Mouse (Mus musculus) forebrain, embryonic 14.5 days (tissue): ENCODE results near the gene Sox5. TPM values are rescaled to one million over a fixed set of nuclear protein-coding genes. Genes with fewer than 3 reads are reported as not detected.

Experiments
- ATAC-seq: fragments of 200-750 bp; cut with Nextera tagmentation; 2 replicates; pipeline ENCODE4 v1.8.0; 2017; ENCODE audit warnings: mild to moderate bottlenecking, moderate library complexity
- DNase-seq: peaks from one replicate; pipeline ENCODE4 v3.0.0-alpha.2; 2015; ENCODE audit warnings: low spot score
- H3K27ac ChIP-seq: fragments of 300-500 bp; sonication (generic); 2 replicates; pipeline ENCODE4 v1.5.1; 2014; ENCODE audit warnings: low read depth, mild to moderate bottlenecking, control low read depth, low read length, moderate library complexity
- H3K27me3 ChIP-seq: fragments of 300-500 bp; sonication (generic); replicated peaks from 2 replicates; pipeline ENCODE4 v1.6.1; 2014; ENCODE audit warnings: low read length, control low read depth, mixed read lengths; ENCODE audit not compliant: control insufficient read depth, insufficient read depth
- H3K36me3 ChIP-seq: fragments of 300-500 bp; sonication (generic); 2 replicates; pipeline ENCODE4 v1.6.1; 2014; ENCODE audit warnings: low read length, control low read depth; ENCODE audit not compliant: control insufficient read depth, insufficient read depth
- H3K4me1 ChIP-seq: fragments of 300-500 bp; sonication (generic); 2 replicates; pipeline ENCODE4 v1.6.1; 2014; ENCODE audit warnings: antibody characterized with exemption, low read length, control low read depth; ENCODE audit not compliant: control insufficient read depth, insufficient read depth
- H3K4me2 ChIP-seq: fragments of 300-500 bp; sonication (generic); 2 replicates; pipeline ENCODE4 v1.6.1; 2014; ENCODE audit warnings: mild to moderate bottlenecking, control low read depth, low read length
- H3K4me3 ChIP-seq: fragments of 300-500 bp; sonication (generic); 2 replicates; pipeline ENCODE4 v1.5.1; 2014; ENCODE audit warnings: low read depth, low read length, control low read depth
- H3K9ac ChIP-seq: fragments of 300-500 bp; sonication (generic); 2 replicates; pipeline ENCODE4 v1.6.1; 2014; ENCODE audit warnings: mild to moderate bottlenecking, low read length, control low read depth, moderate library complexity
- H3K9me3 ChIP-seq: fragments of 300-500 bp; sonication (generic); replicated peaks from 2 replicates; pipeline ENCODE4 v1.6.1; 2016; ENCODE audit warnings: low read length, control low read depth, mixed read lengths; ENCODE audit not compliant: control insufficient read depth
- WGBS: fragments of 180-500 bp; shearing (Covaris S2); extraction: QIAGEN DNeasy Blood & Tissue Kit; methylation state at CpG from one replicate; pipeline ENCODE4 v1.1.7; 2014; 5-methylcytosine and 5-hydroxymethylcytosine counted together
- polyA plus RNA-seq: library from polyadenylated mRNA; unstranded; fragments of >200 nt; fragmentation: Nextera tagmentation; extraction: Ambion mirVana; gene quantifications from 2 replicates; pipeline ENCODE4 v1.2.1, GENCODE M21; 2014

Gene Sox5
- polyA plus RNA-seq, 1 experiment from 2014 or later, result 115 TPM

DNA sequence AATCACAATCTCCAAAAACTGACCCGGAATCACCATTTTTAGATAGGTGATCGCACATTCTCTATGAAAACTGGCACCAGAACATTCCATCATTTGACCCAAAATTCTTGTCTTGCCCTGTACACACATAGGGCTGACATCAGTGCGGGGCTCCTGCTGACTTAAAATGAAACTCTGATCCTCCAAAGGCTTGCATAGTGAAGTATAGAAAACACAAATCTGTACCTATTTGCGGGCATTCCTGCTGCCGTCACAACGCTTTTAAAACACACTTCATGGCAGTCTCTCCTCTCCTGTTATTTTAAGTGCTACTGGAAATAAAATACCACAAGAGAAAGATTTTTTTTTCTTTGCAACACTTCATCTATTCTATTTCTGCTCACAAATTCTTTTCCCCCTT lies 886.7 kb downstream of the Sox5 start:
- Histone ChIP-seq H3K4me3 (no peak overlapping the region), H3K36me3 (no peaks in the 10 kb centered on the region), H3K4me2 (no peak overlapping the region), H3K27ac (no peak overlapping the region), H3K4me1 (no peaks in the 10 kb centered on the region), H3K9ac (no peak overlapping the region), H3K27me3 (no peaks in the 10 kb centered on the region), H3K9me3 (no peaks in the 10 kb centered on the region)
- 93% methylated on average over 6 of the region's 6 CpGs for WGBS
- ATAC-seq (no peak), DNase-seq (no peak)

DNA sequence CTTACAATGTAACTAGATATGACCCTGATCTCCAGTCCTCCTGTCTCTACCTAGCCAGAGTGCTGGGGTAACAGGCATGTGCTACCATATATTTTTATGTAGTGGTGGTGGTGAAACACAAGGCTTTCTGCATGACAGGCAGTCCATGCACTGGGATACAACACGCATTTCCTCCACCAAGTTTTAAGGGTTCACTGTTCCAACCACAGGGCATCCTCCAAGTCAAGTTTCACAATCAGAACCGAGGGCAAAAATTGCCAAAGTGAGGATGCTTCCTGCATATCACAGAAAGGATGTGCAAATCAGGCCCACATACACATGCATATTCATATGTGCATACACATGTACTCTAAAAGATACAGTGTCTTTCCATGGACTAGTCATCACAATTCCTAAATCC lies 888.9 kb downstream of the Sox5 start:
- Histone ChIP-seq H3K4me1 (no peaks in the 10 kb centered on the region), H3K9me3 (no peaks in the 10 kb centered on the region), H3K4me2 (no peak overlapping the region), H3K36me3 (no peaks in the 10 kb centered on the region), H3K27ac (no peak overlapping the region), H3K9ac (no peak overlapping the region), H3K27me3 (no peaks in the 10 kb centered on the region), H3K4me3 (no peak overlapping the region)
- WGBS, result 96% methylated on average over 2 of the region's 2 CpGs
- ATAC-seq, result no peak
- no peak for DNase-seq

- Histone ChIP-seq H3K4me2 (no peak overlapping the region), H3K36me3 (no peaks in the 10 kb centered on the region), H3K4me3 (no peak overlapping the region), H3K9ac (no peak overlapping the region), H3K4me1 (no peaks in the 10 kb centered on the region), H3K9me3 (no peaks in the 10 kb centered on the region), H3K27me3 (no peaks in the 10 kb centered on the region), H3K27ac (no peak overlapping the region)
- WGBS, result 80% methylated on average over 7 of the region's 7 CpGs
- no peak for ATAC-seq
- no peak for DNase-seq
These were observed 893.2 kb downstream of the Sox5 start for GRCm38 (mm10) chr6:143888556-143888955.

DNA sequence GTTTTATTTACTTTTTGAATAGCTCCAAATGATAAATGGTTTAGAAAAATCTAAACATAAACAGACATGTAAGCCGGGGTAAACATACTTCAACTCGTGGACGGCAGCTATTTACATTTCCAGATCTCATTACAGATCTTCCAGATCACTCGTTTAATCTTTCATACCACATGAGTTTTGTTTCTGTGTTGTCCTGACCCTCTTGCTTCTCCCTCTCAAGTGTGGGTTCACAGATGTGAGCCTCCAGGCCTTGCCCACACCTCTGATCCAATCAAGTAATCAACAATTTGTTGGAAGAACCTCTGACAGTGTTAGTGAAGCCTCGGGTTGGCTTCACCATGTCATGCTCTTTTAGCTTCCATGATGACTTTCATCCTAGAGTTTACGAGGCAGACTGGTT lies 903.3 kb downstream of the Sox5 start:
- H3K27ac ChIP-seq, result no peak overlapping the region
- H3K36me3 ChIP-seq, result 0 out of 2 replicates have a peak, but pooled peaks cover 3% of the 10 kb centered on the region
- H3K9ac ChIP-seq, result no peak overlapping the region
- 90% methylated on average over 6 of the region's 6 CpGs for WGBS
- H3K4me3 ChIP-seq, result no peak overlapping the region
- H3K4me2 ChIP-seq, result no peak overlapping the region
- no peaks in the 10 kb centered on the region for H3K27me3 ChIP-seq
- ATAC-seq, result no peak
- no peaks in the 10 kb centered on the region for H3K4me1 ChIP-seq
- no peaks in the 10 kb centered on the region for H3K9me3 ChIP-seq
- DNase-seq, result no peak

- no peak for DNase-seq
- H3K4me2 ChIP-seq, result no peak overlapping the region
- H3K27me3 ChIP-seq, result no peaks in the 10 kb centered on the region
- no peak overlapping the region for H3K27ac ChIP-seq
- no peak overlapping the region for H3K9ac ChIP-seq
- no peaks in the 10 kb centered on the region for H3K4me1 ChIP-seq
- peaks cover 6% of the 10 kb centered on the region; the same call in 1 of the 2 replicates for H3K36me3 ChIP-seq
- no peak for ATAC-seq
- H3K4me3 ChIP-seq, result no peak overlapping the region
- 91% methylated on average over 3 of the region's 3 CpGs for WGBS
- H3K9me3 ChIP-seq, result no peaks in the 10 kb centered on the region
These were observed 913.0 kb downstream of the Sox5 start for GRCm38 (mm10) chr6:143868790-143869189.

- DNase-seq (no peak), ATAC-seq (no peak)
- no peak overlapping the region for H3K27ac ChIP-seq
- no peaks in the 10 kb centered on the region for H3K27me3 ChIP-seq
- no peak overlapping the region for H3K9ac ChIP-seq
- peaks cover 6% of the 10 kb centered on the region; the same call in 1 of the 2 replicates for H3K36me3 ChIP-seq
- H3K9me3 ChIP-seq, result no peaks in the 10 kb centered on the region
- no peaks in the 10 kb centered on the region for H3K4me1 ChIP-seq
- WGBS, result 85% methylated on average over 3 of the region's 3 CpGs
- no peak overlapping the region for H3K4me2 ChIP-seq
- H3K4me3 ChIP-seq, result no peak overlapping the region
These were observed 913.6 kb downstream of the Sox5 start for GRCm38 (mm10) chr6:143868155-143868685.

DNA sequence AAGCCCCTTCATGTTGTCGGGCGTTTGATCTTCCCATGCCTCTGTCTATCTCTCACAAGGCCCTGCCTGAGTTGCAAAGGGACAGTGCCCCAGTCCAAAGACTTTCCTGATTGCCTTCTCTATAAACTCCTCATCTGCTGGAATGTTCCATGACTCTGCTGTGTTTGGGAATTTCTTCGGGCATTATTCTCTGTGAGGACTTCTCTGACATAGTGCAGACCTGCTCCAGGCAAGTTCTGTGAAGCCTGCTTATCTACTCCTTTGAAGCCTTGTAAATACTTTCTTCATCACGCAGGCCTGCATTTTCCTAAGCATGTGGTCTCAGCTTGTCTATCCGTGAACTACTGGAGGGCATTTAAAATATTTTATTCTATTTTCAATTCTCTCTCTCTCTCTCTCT lies 914.7 kb downstream of the Sox5 start:
- Histone ChIP-seq H3K4me3 (no peak overlapping the region), H3K4me1 (no peaks in the 10 kb centered on the region), H3K27ac (no peak overlapping the region), H3K36me3 (peaks cover 5% of the 10 kb centered on the region; the same call in 1 of the 2 replicates), H3K9ac (no peak overlapping the region), H3K27me3 (no peaks in the 10 kb centered on the region), H3K9me3 (no peaks in the 10 kb centered on the region), H3K4me2 (no peak overlapping the region)
- no peak for DNase-seq
- no peak for ATAC-seq
- WGBS, result 77% methylated on average over 5 of the region's 5 CpGs

GRCm38 (mm10) chr6:143866566-143866965 lies 915.2 kb downstream of the Sox5 start:
- no peak for ATAC-seq
- H3K4me2 ChIP-seq, result no peak overlapping the region
- no peak overlapping the region for H3K9ac ChIP-seq
- H3K27ac ChIP-seq, result no peak overlapping the region
- WGBS, result 75% methylated on average over 9 of the region's 9 CpGs
- peaks cover under 1% of the 10 kb centered on the region; the same call in 1 of the 2 replicates for H3K36me3 ChIP-seq
- no peaks in the 10 kb centered on the region for H3K9me3 ChIP-seq
- no peaks in the 10 kb centered on the region for H3K27me3 ChIP-seq
- no peaks in the 10 kb centered on the region for H3K4me1 ChIP-seq
- no peak for DNase-seq
- no peak overlapping the region for H3K4me3 ChIP-seq

- H3K4me1 ChIP-seq, result no peaks in the 10 kb centered on the region
- H3K9ac ChIP-seq, result no peak overlapping the region
- H3K4me3 ChIP-seq, result no peak overlapping the region
- DNase-seq (peak; percentile 31), ATAC-seq (no peak)
- H3K9me3 ChIP-seq, result no peaks in the 10 kb centered on the region
- H3K27me3 ChIP-seq, result no peaks in the 10 kb centered on the region
- no peak overlapping the region for H3K4me2 ChIP-seq
- no peak overlapping the region for H3K27ac ChIP-seq
- WGBS, result 49% methylated on average over 6 of the region's 6 CpGs
- H3K36me3 ChIP-seq, result peaks cover 17% of the 10 kb centered on the region; the same call in 1 of the 2 replicates
These were observed 919.1 kb downstream of the Sox5 start for GRCm38 (mm10) chr6:143862611-143863110.
